Mouse (Mus musculus) thymus, adult 2 months (tissue): ENCODE measurements at regions not wholly inside any gene's neighbourhood (a gene's known extent, or its start where the extent isn't known, plus 50 kb on each side); places are given as distances from the start of the nearest gene placed in this dataset.

ENCODE experiments used
- DNase-seq: peaks from one replicate; pipeline ENCODE4 v3.0.0; 2021
- H3K27ac ChIP-seq: fragments of 200-500 bp; 2 replicates; pipeline ENCODE4 v1.5.1; 2012; ENCODE audit warnings: low read length, control low read depth; ENCODE audit not compliant: control insufficient read depth, insufficient read depth
- H3K27me3 ChIP-seq: fragments of 200-500 bp; 2 replicates; pipeline ENCODE4 v1.6.1; 2012; ENCODE audit warnings: mild to moderate bottlenecking, low read length, moderate library complexity, mixed read lengths; ENCODE audit not compliant: control insufficient read depth, insufficient read depth
- H3K36me3 ChIP-seq: fragments of 200-500 bp; 2 replicates; pipeline ENCODE4 v1.6.1; 2012; ENCODE audit warnings: mild to moderate bottlenecking, low read length, moderate library complexity; ENCODE audit not compliant: control insufficient read depth, insufficient read depth
- H3K4me1 ChIP-seq: fragments of 200-500 bp; replicated peaks from 2 replicates; pipeline ENCODE4 v1.6.1; 2012; ENCODE audit warnings: low read length; ENCODE audit not compliant: control insufficient read depth, insufficient read depth
- H3K4me3 ChIP-seq: fragments of 200-500 bp; 2 replicates; pipeline ENCODE4 v1.5.1; 2012; ENCODE audit warnings: mild to moderate bottlenecking, low read length, control low read depth, moderate library complexity; ENCODE audit not compliant: control insufficient read depth, insufficient read depth
- CTCF ChIP-seq: fragments of 200-500 bp; IDR thresholded peaks from 2 replicates; pipeline ENCODE4 v1.5.1; 2012; ENCODE audit warnings: mild to moderate bottlenecking, control low read depth, low read length, moderate library complexity, borderline replicate concordance; ENCODE audit not compliant: control insufficient read depth, poor library complexity, insufficient read depth; ENCODE audit errors: extremely low read depth
- POLR2A ChIP-seq: fragments of 200-500 bp; IDR thresholded peaks from 2 replicates; pipeline ENCODE4 v1.6.1; 2012; ENCODE audit warnings: mild to moderate bottlenecking, low read length, control low read depth, moderate library complexity; ENCODE audit not compliant: control insufficient read depth, poor library complexity, insufficient read depth; ENCODE audit errors: extremely low read depth
- WGBS: fragments of 180-500 bp; shearing (Covaris S2); methylation state at CpG from one replicate; pipeline ENCODE4 v1.1.7; 2018; 5-methylcytosine and 5-hydroxymethylcytosine counted together

GRCm38 (mm10) chr14:76223036-76223650, 112.5 kb downstream of the Nufip1 start:
- Histone ChIP-seq H3K27me3 (no peaks in the 10 kb centered on the region), H3K4me3 (no peak overlapping the region), H3K27ac (no peak overlapping the region), H3K36me3 (no peaks in the 10 kb centered on the region), H3K4me1 (no peaks in the 10 kb centered on the region)
- 94% methylated on average over 8 of the region's 8 CpGs for WGBS
- DNase-seq, result no peak
- no peak for TF ChIP-seq POLR2A
- no peak for TF ChIP-seq CTCF

GRCm38 (mm10) chr14:76223903-76224302, 113.2 kb downstream of the Nufip1 start:
- H3K4me3 ChIP-seq, result no peak overlapping the region
- no peak overlapping the region for H3K27ac ChIP-seq
- no peaks in the 10 kb centered on the region for H3K4me1 ChIP-seq
- DNase-seq, result no peak
- no peaks in the 10 kb centered on the region for H3K36me3 ChIP-seq
- TF ChIP-seq POLR2A, result no peak
- TF ChIP-seq CTCF, result no peak
- 88% methylated on average over 2 of the region's 2 CpGs for WGBS
- H3K27me3 ChIP-seq, result no peaks in the 10 kb centered on the region

GRCm38 (mm10) chr14:76225532-76225931, 114.8 kb downstream of the Nufip1 start:
- Histone ChIP-seq H3K4me3 (no peak overlapping the region), H3K27me3 (no peaks in the 10 kb centered on the region), H3K36me3 (no peaks in the 10 kb centered on the region), H3K4me1 (no peaks in the 10 kb centered on the region; the same call in 1 of the 2 replicates), H3K27ac (no peak overlapping the region)
- no peak for DNase-seq
- WGBS, result 90% methylated on average over 12 of the region's 12 CpGs
- TF ChIP-seq POLR2A (no peak), CTCF (no peak)

GRCm38 (mm10) chr14:76226621-76227297, 116.1 kb downstream of the Nufip1 start:
- 71% methylated on average over 4 of the region's 4 CpGs for WGBS
- Histone ChIP-seq H3K27me3 (no peaks in the 10 kb centered on the region), H3K36me3 (no peaks in the 10 kb centered on the region), H3K4me1 (no peaks in the 10 kb centered on the region; the same call in 1 of the 2 replicates), H3K27ac (no peak overlapping the region), H3K4me3 (no peak overlapping the region)
- TF ChIP-seq CTCF (no peak), POLR2A (no peak)
- DNase-seq, result no peak

GRCm38 (mm10) chr14:76228968-76229555, 118.4 kb downstream of the Nufip1 start:
- TF ChIP-seq POLR2A, result no peak
- TF ChIP-seq CTCF, result no peak
- Histone ChIP-seq H3K27ac (no peak overlapping the region), H3K36me3 (no peaks in the 10 kb centered on the region), H3K4me1 (no peaks in the 10 kb centered on the region; the same call in 1 of the 2 replicates), H3K27me3 (no peaks in the 10 kb centered on the region), H3K4me3 (no peak overlapping the region)
- DNase-seq, result no peak
- WGBS, result 80% methylated on average over 9 of the region's 9 CpGs

- no peak for DNase-seq
- no peak overlapping the region for H3K27ac ChIP-seq
- no peaks in the 10 kb centered on the region for H3K36me3 ChIP-seq
- no peaks in the 10 kb centered on the region for H3K27me3 ChIP-seq
- 92% methylated on average over 14 of the region's 14 CpGs for WGBS
- no peak overlapping the region for H3K4me3 ChIP-seq
- TF ChIP-seq POLR2A (no peak), CTCF (no peak)
- no peaks in the 10 kb centered on the region for H3K4me1 ChIP-seq
Measured at GRCm38 (mm10) chr14:76239856-76240493, 129.3 kb downstream of the Nufip1 start.
